Mouse (Mus musculus) cerebellum, adult 2 months (tissue): Measurements from ENCODE around the gene Elf1.

Experiments used
- CTCF ChIP-seq: fragments of 200-500 bp; IDR thresholded peaks from 2 replicates; pipeline ENCODE4 v1.5.1; 2011; ENCODE audit warnings: low read depth, mild to moderate bottlenecking, control low read depth, low read length, moderate library complexity, borderline replicate concordance; ENCODE audit not compliant: insufficient read depth
- POLR2A ChIP-seq: fragments of 200-500 bp; IDR thresholded peaks from 2 replicates; pipeline ENCODE4 v1.6.1; 2011; ENCODE audit warnings: low read length, control low read depth, borderline replicate concordance; ENCODE audit not compliant: insufficient read depth

GRCm38 (mm10) chr14:79515100-79515499 is 34.1 kb downstream of the Elf1 start:
- TF ChIP-seq CTCF (no peak), POLR2A (no peak)
